Mouse (Mus musculus) ES-E14 (cell line): Measurements from ENCODE around the gene Cmtm5. TPM values are rescaled to one million over a fixed set of nuclear protein-coding genes. Genes with fewer than 3 reads are reported as not detected.

ENCODE experiments used
- DNase-seq: peaks from one replicate; pipeline ENCODE4 v3.0.0-alpha.2; 2013; ENCODE audit warnings: low read depth, low spot score
- H3K27ac ChIP-seq: 2 replicates; pipeline ENCODE4 v1.5.1; 2012; ENCODE audit warnings: low read depth, mild to moderate bottlenecking, low read length, moderate library complexity, mixed read lengths; ENCODE audit not compliant: poor library complexity, insufficient read depth, severe bottlenecking
- H3K36me3 ChIP-seq: 2 replicates; pipeline ENCODE4 v1.6.1; 2012; ENCODE audit warnings: mild to moderate bottlenecking, low read length, moderate library complexity, mixed read lengths; ENCODE audit not compliant: control insufficient read depth, poor library complexity, insufficient read depth, severe bottlenecking
- H3K4me1 ChIP-seq, 2 experiments: fragments of 150-350 bp in 1 of 2; sonication (generic) in 1 of 2; 2 replicates each; pipeline ENCODE4 v1.6.1; 2012; ENCODE audit warnings: low read length in 2 of 2, mild to moderate bottlenecking in 1 of 2, mixed read lengths in 1 of 2; ENCODE audit not compliant: control insufficient read depth in 2 of 2, insufficient read depth in 2 of 2, poor library complexity in 1 of 2
- H3K4me3 ChIP-seq, 2 experiments: fragments of 150-350 bp in 1 of 2; sonication (generic) in 1 of 2; 2 replicates each; pipeline ENCODE4 v1.5.1; 2012; ENCODE audit warnings: low read length in 2 of 2, low read depth in 1 of 2, mild to moderate bottlenecking in 1 of 2, mixed read lengths in 1 of 2; ENCODE audit not compliant: insufficient read depth in 1 of 2, poor library complexity in 1 of 2, severe bottlenecking in 1 of 2
- H3K9ac ChIP-seq: 2 replicates; pipeline ENCODE4 v1.6.1; 2012; ENCODE audit warnings: low read depth, mild to moderate bottlenecking, low read length, mixed read lengths; ENCODE audit not compliant: poor library complexity, insufficient read depth, severe bottlenecking
- H3K9me3 ChIP-seq: fragments of 150-350 bp; sonication (generic); 2 replicates; pipeline ENCODE4 v1.6.1; 2012; ENCODE audit warnings: low read depth, mild to moderate bottlenecking, low read length; ENCODE audit not compliant: control insufficient read depth, insufficient read depth
- CHD2 ChIP-seq: IDR thresholded peaks from 2 replicates; pipeline ENCODE4 v1.6.1; 2014; ENCODE audit warnings: mild to moderate bottlenecking, low read depth, low read length, inconsistent platforms
- HCFC1 ChIP-seq: IDR thresholded peaks from 2 replicates; pipeline ENCODE4 v1.6.1; 2012; ENCODE audit warnings: low read length, inconsistent platforms, borderline replicate concordance; ENCODE audit not compliant: insufficient read depth
- MAFK ChIP-seq: IDR thresholded peaks from 2 replicates; pipeline ENCODE4 v1.6.1; 2014; ENCODE audit warnings: mild to moderate bottlenecking, low read depth, low read length, inconsistent platforms; ENCODE audit not compliant: insufficient read depth
- ZC3H11A ChIP-seq: IDR thresholded peaks from 2 replicates; pipeline ENCODE4 v1.6.1; 2012; ENCODE audit warnings: low read depth, mild to moderate bottlenecking, inconsistent platforms, low read length, borderline replicate concordance
- ZNF384 ChIP-seq: IDR thresholded peaks from 2 replicates; pipeline ENCODE4 v1.6.1; 2012; ENCODE audit warnings: low read depth, low read length, inconsistent platforms
- in situ Hi-C, 2 experiments: fragments of 600-800 bp; cut with MboI; formaldehyde crosslinking; loops; one replicate each; pipeline ENCODE4 v1.15.1; 2025; ENCODE audit warnings: low sequenced_read_pairs in 2 of 2, inconsistent platforms in 1 of 2; ENCODE audit not compliant: unreplicated experiment in 2 of 2
- total RNA-seq: library from RNA; depleted of rRNA; stranded (reverse); fragments of 300-350 nt; gene quantifications from 2 replicates; pipeline ENCODE4 v1.2.3, GENCODE M21; 2012

The Cmtm5 gene
- total RNA-seq, 1 experiment: not detected

- TF ChIP-seq HCFC1: no peak
- TF ChIP-seq ZC3H11A: no peak
- TF ChIP-seq CHD2: no peak
- TF ChIP-seq ZNF384: no peak
- no peak for TF ChIP-seq MAFK
- Histone ChIP-seq H3K4me3 (peak overlapping the region; percentile 89 to 90), H3K4me1 (peaks cover 0 to 8% of the 10 kb centered on the region in 2 experiments; a peak in 2 of 4 replicates), H3K9me3 (no peaks in the 10 kb centered on the region; the same call in 1 of the 2 replicates), H3K9ac (peak overlapping the region; percentile 72), H3K27ac (no peak overlapping the region), H3K36me3 (peaks cover 21% of the 10 kb centered on the region)
- no peak for DNase-seq
- in situ Hi-C loops: no loop called here
These were observed 23.8 kb upstream of the Cmtm5 start for GRCm38 (mm10) chr14:54912109-54912850.

GRCm38 (mm10) chr14:54912886-54913285, 23.2 kb upstream of the Cmtm5 start, which contains the start of gene Slc22a17:
TSS of gene Slc22a17 (minus strand) at chr14:54913132.
- H3K27ac ChIP-seq: no peak within 1 kb of the TSS
- DNase-seq: peak; percentile 43
- TF ChIP-seq HCFC1: no peak
- TF ChIP-seq ZNF384: no peak
- no peak for TF ChIP-seq MAFK
- no peak for TF ChIP-seq ZC3H11A
- no peak for TF ChIP-seq CHD2
- H3K4me1 ChIP-seq: peaks cover 0 to 8% of the 10 kb centered on the region in 2 experiments; a peak in 2 of 4 replicates
- H3K36me3 ChIP-seq: peaks cover 18% of the 10 kb centered on the region
- no peaks in the 10 kb centered on the region; the same call in 1 of the 2 replicates for H3K9me3 ChIP-seq
- H3K4me3 ChIP-seq: peak within 1 kb of the TSS; percentile 89 to 90
- H3K9ac ChIP-seq: peak within 1 kb of the TSS; percentile 72
- in situ Hi-C loops: no loop called here

GRCm38 (mm10) chr14:54913343-54913742, 22.7 kb upstream of the Cmtm5 start:
- H3K4me1 ChIP-seq: peaks cover 0 to 8% of the 10 kb centered on the region in 2 experiments; a peak in 2 of 4 replicates
- H3K27ac ChIP-seq: no peak overlapping the region
- DNase-seq: no peak
- in situ Hi-C loops: no loop called here
- no peaks in the 10 kb centered on the region; the same call in 1 of the 2 replicates for H3K9me3 ChIP-seq
- TF ChIP-seq ZC3H11A (no peak), ZNF384 (no peak), HCFC1 (no peak), CHD2 (no peak), MAFK (no peak)
- H3K9ac ChIP-seq: no peak overlapping the region
- peaks cover 16% of the 10 kb centered on the region for H3K36me3 ChIP-seq
- peak overlapping the region; percentile 89 to 90; a peak in 3 of 4 replicates for H3K4me3 ChIP-seq

GRCm38 (mm10) chr14:54920076-54920685, 15.9 kb upstream of the Cmtm5 start:
- Histone ChIP-seq H3K9ac (no peak overlapping the region), H3K9me3 (no peaks in the 10 kb centered on the region), H3K27ac (no peak overlapping the region), H3K4me3 (no peak overlapping the region), H3K4me1 (peaks cover 3 to 4% of the 10 kb centered on the region in 2 experiments; a peak in 2 of 4 replicates), H3K36me3 (peaks cover 42% of the 10 kb centered on the region)
- in situ Hi-C loops: no loop called here
- TF ChIP-seq MAFK (no peak), CHD2 (no peak), HCFC1 (no peak)
- DNase-seq: no peak
